Mouse (Mus musculus) forebrain, embryonic 10.5 days (tissue): ENCODE results near the gene A730071L15Rik. TPM values are rescaled to one million over a fixed set of nuclear protein-coding genes. Genes with fewer than 3 reads are reported as not detected.
A peak's percentile ranks its signal among the peaks of the same experiment; 100 is the strongest.

Source experiments
- DNase-seq: peaks from one replicate; pipeline ENCODE4 v3.0.0-alpha.2; 2017; ENCODE audit warnings: low spot score; ENCODE audit errors: extremely low spot score
- H3K27ac ChIP-seq: fragments of 300-500 bp; sonication (generic); 2 replicates; pipeline ENCODE4 v1.5.1; 2016; ENCODE audit warnings: mild to moderate bottlenecking
- H3K27me3 ChIP-seq: fragments of 300-500 bp; sonication (generic); 2 replicates; pipeline ENCODE4 v1.6.1; 2016; ENCODE audit warnings: mild to moderate bottlenecking; ENCODE audit not compliant: poor library complexity, severe bottlenecking
- H3K36me3 ChIP-seq: fragments of 300-500 bp; sonication (generic); replicated peaks from 2 replicates; pipeline ENCODE4 v1.6.1; 2016; ENCODE audit warnings: mild to moderate bottlenecking, moderate library complexity
- H3K4me1 ChIP-seq: fragments of 300-500 bp; sonication (generic); 2 replicates; pipeline ENCODE4 v1.6.1; 2016
- H3K4me3 ChIP-seq: fragments of 300-500 bp; sonication (generic); 2 replicates; pipeline ENCODE4 v1.5.1; 2016; ENCODE audit warnings: mild to moderate bottlenecking, moderate library complexity
- H3K9me3 ChIP-seq: fragments of 300-500 bp; sonication (generic); 2 replicates; pipeline ENCODE4 v1.6.1; 2016; ENCODE audit warnings: mild to moderate bottlenecking, moderate library complexity
- WGBS: fragments of 180-500 bp; shearing (Covaris S2); methylation state at CpG from one replicate; pipeline ENCODE4 v1.1.7; 2016; 5-methylcytosine and 5-hydroxymethylcytosine counted together
- polyA plus RNA-seq: library from polyadenylated mRNA; unstranded; fragments of >200 nt; fragmentation: Nextera tagmentation; extraction: Ambion mirVana; gene quantifications from 2 replicates; pipeline ENCODE4 v1.2.1, GENCODE M21; 2016

Gene A730071L15Rik
- polyA plus RNA-seq, 1 experiment from 2014 or later, result 0.57 TPM

DNA sequence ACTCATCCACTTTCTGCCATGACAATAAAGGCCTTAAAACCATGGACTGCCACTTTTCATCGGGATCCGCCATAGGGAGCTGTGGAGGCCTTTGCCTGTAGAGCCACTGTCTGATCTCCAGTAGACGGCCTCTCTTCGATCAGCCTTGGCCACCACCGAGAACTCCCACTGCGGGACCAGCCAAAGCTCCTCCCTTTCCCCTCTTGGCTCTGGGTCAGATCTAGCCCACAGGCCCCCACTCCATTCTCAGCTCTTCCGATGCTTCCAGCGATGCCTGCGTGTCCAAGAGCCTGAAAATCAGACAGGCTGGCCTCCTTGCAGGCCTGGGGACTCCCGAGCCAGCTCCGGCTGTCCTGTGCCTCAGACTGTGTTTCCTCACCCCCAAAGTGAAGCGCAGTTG is 33.5 kb upstream of the A730071L15Rik start:
- H3K27ac ChIP-seq, result no peak overlapping the region
- no peaks in the 10 kb centered on the region for H3K36me3 ChIP-seq
- H3K27me3 ChIP-seq, result no peaks in the 10 kb centered on the region
- no peaks in the 10 kb centered on the region for H3K4me1 ChIP-seq
- no peak for DNase-seq
- no peak overlapping the region for H3K4me3 ChIP-seq
- H3K9me3 ChIP-seq, result no peaks in the 10 kb centered on the region
- WGBS, result 94% methylated on average over 12 of the region's 12 CpGs

DNA sequence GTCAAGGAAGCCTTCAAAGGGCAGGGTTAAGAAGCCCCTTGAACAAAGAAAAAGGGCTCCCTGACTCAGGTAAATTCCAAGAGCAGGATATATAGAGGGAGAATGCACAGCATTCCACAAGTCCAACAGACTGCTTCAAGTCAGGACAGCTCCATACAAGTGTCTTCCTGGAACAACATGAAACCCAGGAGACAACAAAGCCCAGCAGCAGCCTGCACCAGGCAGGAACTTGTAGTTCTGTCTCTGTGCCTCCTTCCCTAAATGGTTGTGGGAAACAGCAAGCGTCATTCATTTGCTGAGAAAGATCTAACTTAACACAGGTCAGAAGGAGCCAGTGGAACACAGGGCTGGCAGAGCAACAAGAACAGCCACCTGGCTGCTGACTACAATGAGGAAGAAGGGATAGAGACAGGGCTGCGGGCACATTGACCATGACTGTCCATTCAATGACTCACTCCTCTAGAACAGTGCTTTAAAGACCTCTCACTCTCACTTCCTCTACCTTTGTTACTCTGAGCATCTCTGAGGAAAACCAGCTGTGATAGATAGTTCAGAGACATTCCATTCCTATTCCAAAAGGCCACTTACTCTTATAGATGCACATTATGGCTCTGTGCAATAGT is 30.7 kb upstream of the A730071L15Rik start:
- WGBS, result 94% methylated on average over 2 of the region's 2 CpGs
- Histone ChIP-seq H3K4me1 (no peaks in the 10 kb centered on the region), H3K4me3 (no peak overlapping the region), H3K27ac (no peak overlapping the region), H3K9me3 (no peaks in the 10 kb centered on the region; the same call in 1 of the 2 replicates), H3K27me3 (no peaks in the 10 kb centered on the region), H3K36me3 (peaks cover 8% of the 10 kb centered on the region)
- no peak for DNase-seq

- H3K9me3 ChIP-seq, result no peaks in the 10 kb centered on the region; the same call in 1 of the 2 replicates
- peaks cover 26% of the 10 kb centered on the region for H3K4me1 ChIP-seq
- no peak for DNase-seq
- H3K4me3 ChIP-seq, result no peak overlapping the region
- H3K27me3 ChIP-seq, result no peaks in the 10 kb centered on the region
- H3K36me3 ChIP-seq, result peaks cover 9% of the 10 kb centered on the region
- 89% methylated on average over 7 of the region's 7 CpGs for WGBS
- H3K27ac ChIP-seq, result no peak overlapping the region
Measured at GRCm38 (mm10) chr11:6174719-6175118, 25.1 kb upstream of the A730071L15Rik start.

- peaks cover 34% of the 10 kb centered on the region for H3K4me1 ChIP-seq
- no peaks in the 10 kb centered on the region for H3K27me3 ChIP-seq
- H3K27ac ChIP-seq, result no peak overlapping the region
- H3K9me3 ChIP-seq, result no peaks in the 10 kb centered on the region; the same call in 1 of the 2 replicates
- WGBS, result 85% methylated on average over 1 of the region's 1 CpGs
- no peak overlapping the region for H3K4me3 ChIP-seq
- H3K36me3 ChIP-seq, result peaks cover 9% of the 10 kb centered on the region
- DNase-seq, result no peak
Measured at GRCm38 (mm10) chr11:6175506-6175905, 24.3 kb upstream of the A730071L15Rik start.

- Histone ChIP-seq H3K4me3 (no peak overlapping the region), H3K9me3 (no peaks in the 10 kb centered on the region; the same call in 1 of the 2 replicates), H3K4me1 (peaks cover 42% of the 10 kb centered on the region), H3K27ac (no peak overlapping the region), H3K27me3 (no peaks in the 10 kb centered on the region), H3K36me3 (peaks cover 8% of the 10 kb centered on the region)
- WGBS, result 73% methylated on average over 8 of the region's 8 CpGs
- DNase-seq, result no peak
Measured at GRCm38 (mm10) chr11:6177781-6178420, 21.9 kb upstream of the A730071L15Rik start.

DNA sequence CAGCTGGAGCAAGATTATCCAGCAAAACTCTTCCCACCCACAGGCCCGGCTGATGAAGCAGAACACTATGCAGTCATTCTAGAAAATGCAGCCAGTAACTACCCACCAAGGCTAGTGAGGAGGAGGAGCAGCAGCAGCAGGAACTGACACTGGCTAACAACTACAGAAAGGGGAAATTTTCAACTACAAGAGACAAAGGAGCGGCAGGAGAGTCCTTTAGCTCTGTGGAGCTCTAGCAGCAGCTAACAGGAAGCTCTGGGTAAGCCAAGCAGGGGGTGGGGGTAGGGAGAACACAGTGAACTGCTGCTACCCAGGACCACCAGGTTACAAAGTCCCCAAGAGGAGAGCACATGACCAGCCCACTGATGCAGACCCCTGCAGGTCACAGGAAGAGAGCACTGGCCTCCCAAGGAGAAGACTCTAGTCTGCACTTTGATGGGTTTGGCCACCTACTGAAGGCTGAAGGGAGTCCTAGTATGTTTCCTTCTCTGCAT is 21.1 kb upstream of the A730071L15Rik start:
- H3K27me3 ChIP-seq, result no peaks in the 10 kb centered on the region
- WGBS, result 8% methylated on average over 2 of the region's 2 CpGs
- H3K4me3 ChIP-seq, result no peak overlapping the region
- H3K36me3 ChIP-seq, result peaks cover 5% of the 10 kb centered on the region; the same call in 1 of the 2 replicates
- peaks cover 46% of the 10 kb centered on the region for H3K4me1 ChIP-seq
- H3K27ac ChIP-seq, result peak overlapping the region; percentile 65
- no peak for DNase-seq
- no peaks in the 10 kb centered on the region; the same call in 1 of the 2 replicates for H3K9me3 ChIP-seq

DNA sequence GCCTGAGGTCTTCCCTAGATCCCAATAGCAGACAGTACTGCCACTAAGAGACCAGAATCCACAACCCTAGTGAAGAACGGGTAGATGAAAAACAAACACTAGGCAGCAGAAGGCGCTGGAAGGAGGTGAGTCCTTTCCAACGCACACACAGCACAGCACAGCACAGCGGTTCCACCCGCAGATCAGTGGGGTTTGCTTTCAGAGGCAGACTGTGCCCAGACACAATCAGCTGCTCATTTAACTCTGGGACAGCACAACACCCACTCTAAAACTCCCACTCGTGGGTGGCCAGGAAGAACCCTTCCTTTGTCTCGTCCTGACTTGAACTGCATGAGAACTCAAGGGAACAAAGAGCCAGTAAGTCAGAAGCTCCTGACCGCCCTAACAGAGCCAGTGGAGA is 20.6 kb upstream of the A730071L15Rik start:
- WGBS, result 18% methylated on average over 8 of the region's 8 CpGs
- peak overlapping the region; percentile 65 for H3K27ac ChIP-seq
- peaks cover under 1% of the 10 kb centered on the region; the same call in 1 of the 2 replicates for H3K36me3 ChIP-seq
- H3K4me1 ChIP-seq, result peaks cover 46% of the 10 kb centered on the region
- no peak for DNase-seq
- no peaks in the 10 kb centered on the region; the same call in 1 of the 2 replicates for H3K9me3 ChIP-seq
- H3K27me3 ChIP-seq, result no peaks in the 10 kb centered on the region
- no peak overlapping the region for H3K4me3 ChIP-seq

GRCm38 (mm10) chr11:6180811-6181399 is 18.9 kb upstream of the A730071L15Rik start:
- DNase-seq, result no peak
- Histone ChIP-seq H3K27ac (no peak overlapping the region), H3K9me3 (no peaks in the 10 kb centered on the region), H3K4me1 (peaks cover 46% of the 10 kb centered on the region), H3K4me3 (no peak overlapping the region), H3K36me3 (peaks cover 3% of the 10 kb centered on the region), H3K27me3 (no peaks in the 10 kb centered on the region)
- WGBS, result 52% methylated on average over 6 of the region's 6 CpGs

- Histone ChIP-seq H3K36me3 (peaks cover 25% of the 10 kb centered on the region), H3K27me3 (no peaks in the 10 kb centered on the region), H3K4me3 (no peak overlapping the region), H3K9me3 (no peaks in the 10 kb centered on the region), H3K4me1 (peaks cover 34% of the 10 kb centered on the region), H3K27ac (no peak overlapping the region)
- no peak for DNase-seq
- WGBS, result 91% methylated on average over 2 of the region's 2 CpGs
Measured at GRCm38 (mm10) chr11:6183246-6183645, 16.6 kb upstream of the A730071L15Rik start.

- DNase-seq, result no peak
- peaks cover 35% of the 10 kb centered on the region for H3K36me3 ChIP-seq
- 83% methylated on average over 11 of the region's 11 CpGs for WGBS
- peaks cover 23% of the 10 kb centered on the region for H3K4me1 ChIP-seq
- H3K27me3 ChIP-seq, result no peaks in the 10 kb centered on the region
- no peaks in the 10 kb centered on the region for H3K9me3 ChIP-seq
- no peak overlapping the region for H3K4me3 ChIP-seq
- H3K27ac ChIP-seq, result no peak overlapping the region
Measured at GRCm38 (mm10) chr11:6184202-6184935, 15.5 kb upstream of the A730071L15Rik start.

DNA sequence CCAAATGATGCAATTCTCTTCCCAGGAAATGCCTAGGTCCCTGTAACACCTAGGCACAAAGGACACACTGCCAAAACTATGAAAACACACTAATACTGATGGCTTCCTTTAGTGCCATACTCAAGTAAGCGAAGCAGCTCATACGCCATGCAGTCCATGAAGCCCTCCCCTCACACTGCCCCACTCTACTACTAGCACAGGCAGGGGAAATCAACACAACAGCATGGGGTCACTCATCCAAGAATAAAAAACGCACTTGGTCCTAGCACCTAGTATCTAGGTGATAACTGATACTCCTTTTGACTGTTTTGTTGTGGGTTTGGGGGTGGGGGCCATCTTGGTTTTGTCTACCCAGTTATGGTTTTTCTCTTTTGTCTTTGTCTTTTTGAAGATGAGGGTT is 12.4 kb upstream of the A730071L15Rik start:
- 91% methylated on average over 3 of the region's 3 CpGs for WGBS
- no peak overlapping the region for H3K4me3 ChIP-seq
- H3K4me1 ChIP-seq, result 0 out of 2 replicates have a peak, but pooled peaks cover 5% of the 10 kb centered on the region
- H3K27ac ChIP-seq, result no peak overlapping the region
- no peak for DNase-seq
- peaks cover 58% of the 10 kb centered on the region for H3K36me3 ChIP-seq
- H3K27me3 ChIP-seq, result no peaks in the 10 kb centered on the region
- no peaks in the 10 kb centered on the region for H3K9me3 ChIP-seq

GRCm38 (mm10) chr11:6187878-6188277 is 12.0 kb upstream of the A730071L15Rik start:
- H3K9me3 ChIP-seq, result no peaks in the 10 kb centered on the region
- 0 out of 2 replicates have a peak, but pooled peaks cover 4% of the 10 kb centered on the region for H3K4me1 ChIP-seq
- H3K36me3 ChIP-seq, result peaks cover 62% of the 10 kb centered on the region
- no peak overlapping the region for H3K27ac ChIP-seq
- WGBS, result 24% methylated on average over 2 of the region's 2 CpGs
- DNase-seq, result peak; percentile 71
- no peaks in the 10 kb centered on the region for H3K27me3 ChIP-seq
- no peak overlapping the region for H3K4me3 ChIP-seq
